Mouse (Mus musculus) spleen, adult 2 months (tissue): ENCODE data around the gene Gm26938. TPM values are rescaled to one million over a fixed set of nuclear protein-coding genes. Genes with fewer than 3 reads are reported as not detected.
A peak's percentile ranks its signal among the peaks of the same experiment; 100 is the strongest.

Experiments
- DNase-seq, 2 experiments: peaks; one replicate each; pipeline versions ENCODE4 v3.0.0 to v3.0.0-alpha.2; 2012 to 2021; ENCODE audit warnings: low spot score in 2 of 2, low read depth in 1 of 2
- H3K27ac ChIP-seq: fragments of 200-500 bp; 2 replicates; pipeline ENCODE4 v1.5.1; 2012; ENCODE audit warnings: low read length, inconsistent platforms; ENCODE audit not compliant: insufficient read depth
- H3K27me3 ChIP-seq: fragments of 200-500 bp; 2 replicates; pipeline ENCODE4 v1.6.1; 2012; ENCODE audit warnings: mild to moderate bottlenecking, moderate library complexity, low read length, inconsistent platforms; ENCODE audit not compliant: control insufficient read depth, insufficient read depth
- H3K36me3 ChIP-seq: fragments of 200-500 bp; 2 replicates; pipeline ENCODE4 v1.6.1; 2012; ENCODE audit warnings: mild to moderate bottlenecking, low read length, inconsistent platforms; ENCODE audit not compliant: control insufficient read depth, insufficient read depth
- H3K4me1 ChIP-seq: fragments of 200-500 bp; 2 replicates; pipeline ENCODE4 v1.6.1; 2011; ENCODE audit warnings: inconsistent platforms; ENCODE audit not compliant: control insufficient read depth, insufficient read depth, insufficient read length
- H3K4me3 ChIP-seq: fragments of 200-500 bp; 2 replicates; pipeline ENCODE4 v1.5.1; 2011; ENCODE audit warnings: mild to moderate bottlenecking, inconsistent platforms; ENCODE audit not compliant: insufficient read depth, insufficient read length; ENCODE audit errors: extremely low read depth
- CTCF ChIP-seq: fragments of 200-500 bp; IDR thresholded peaks from 2 replicates; pipeline ENCODE4 v1.5.1; 2011; ENCODE audit warnings: mild to moderate bottlenecking, inconsistent platforms; ENCODE audit not compliant: insufficient read depth, insufficient read length, insufficient replicate concordance; ENCODE audit errors: extremely low read depth
- POLR2A ChIP-seq: fragments of 200-500 bp; IDR thresholded peaks from 2 replicates; pipeline ENCODE4 v1.6.1; 2011; ENCODE audit warnings: low read depth, low read length, inconsistent platforms
- WGBS: fragments of 180-500 bp; shearing (Covaris S2); methylation state at CpG from one replicate; pipeline ENCODE4 v1.1.7; 2018; 5-methylcytosine and 5-hydroxymethylcytosine counted together
- polyA plus RNA-seq: library from polyadenylated mRNA; depleted of rRNA; stranded (reverse); fragments of >200 nt; gene quantifications from 2 replicates; pipeline ENCODE4 v1.2.3, GENCODE M21; 2012; rRNA removed

The Gm26938 gene
- polyA plus RNA-seq, 1 experiment: not detected

GRCm38 (mm10) chr5:139789466-139789865 is 36.7 kb downstream of the Gm26938 start:
- Histone ChIP-seq H3K4me3 (no peak overlapping the region), H3K4me1 (peaks cover 18% of the 10 kb centered on the region), H3K27me3 (no peaks in the 10 kb centered on the region), H3K36me3 (no peaks in the 10 kb centered on the region), H3K27ac (no peak overlapping the region)
- DNase-seq: no peak
- 38% methylated on average over 4 of the region's 4 CpGs for WGBS
- TF ChIP-seq CTCF (no peak), POLR2A (no peak)

- no peak for TF ChIP-seq CTCF
- no peak for TF ChIP-seq POLR2A
- no peaks in the 10 kb centered on the region for H3K27me3 ChIP-seq
- H3K4me3 ChIP-seq: no peak overlapping the region
- 59% methylated on average over 8 of the region's 8 CpGs for WGBS
- H3K36me3 ChIP-seq: no peaks in the 10 kb centered on the region
- peak in 1 of 2 experiments; percentile 46 for DNase-seq
- no peak overlapping the region for H3K27ac ChIP-seq
- no peaks in the 10 kb centered on the region for H3K4me1 ChIP-seq
Measured at GRCm38 (mm10) chr5:139781406-139781805, 44.8 kb downstream of the Gm26938 start.

GRCm38 (mm10) chr5:139776966-139777365 is 49.2 kb downstream of the Gm26938 start:
- Histone ChIP-seq H3K27me3 (no peaks in the 10 kb centered on the region), H3K4me1 (peaks cover 3% of the 10 kb centered on the region; the same call in 1 of the 2 replicates), H3K36me3 (peaks cover 7% of the 10 kb centered on the region), H3K4me3 (no peak overlapping the region), H3K27ac (no peak overlapping the region)
- DNase-seq: no peak
- WGBS: 17% methylated on average over 5 of the region's 5 CpGs
- no peak for TF ChIP-seq POLR2A
- TF ChIP-seq CTCF: no peak

GRCm38 (mm10) chr5:139775216-139775926 is 50.8 kb downstream of the Gm26938 start, which contains the start of gene Ints1:
Gene Ints1 (minus strand): TSS chr5:139775674.
- Histone ChIP-seq H3K4me1 (peaks cover 3% of the 10 kb centered on the region; the same call in 1 of the 2 replicates), H3K27me3 (no peaks in the 10 kb centered on the region), H3K36me3 (peaks cover 23% of the 10 kb centered on the region), H3K27ac (no peak within 1 kb of the TSS), H3K4me3 (peak within 1 kb of the TSS; percentile 82)
- WGBS: under 1% methylated on average over 55 of the region's 55 CpGs
- peak; percentile 87 to 95 for DNase-seq
- TF ChIP-seq POLR2A (peak; percentile 24; the same call in 1 of the 2 replicates), CTCF (peak; percentile 99)

- H3K4me3 ChIP-seq: no peak overlapping the region
- no peak overlapping the region for H3K27ac ChIP-seq
- no peaks in the 10 kb centered on the region for H3K27me3 ChIP-seq
- WGBS: 96% methylated on average over 8 of the region's 8 CpGs
- DNase-seq: no peak
- no peaks in the 10 kb centered on the region for H3K4me1 ChIP-seq
- H3K36me3 ChIP-seq: peaks cover 71% of the 10 kb centered on the region
- TF ChIP-seq POLR2A: no peak
- TF ChIP-seq CTCF: no peak
Measured at GRCm38 (mm10) chr5:139768216-139768615, 58.0 kb downstream of the Gm26938 start.

GRCm38 (mm10) chr5:139764296-139764695 is 61.9 kb downstream of the Gm26938 start:
- no peak for DNase-seq
- Histone ChIP-seq H3K27me3 (no peaks in the 10 kb centered on the region), H3K36me3 (peaks cover 76% of the 10 kb centered on the region), H3K4me1 (no peaks in the 10 kb centered on the region), H3K27ac (no peak overlapping the region), H3K4me3 (no peak overlapping the region)
- 87% methylated on average over 11 of the region's 11 CpGs for WGBS
- TF ChIP-seq CTCF: peak; percentile 60; the same call in 1 of the 2 replicates
- TF ChIP-seq POLR2A: no peak

- 94% methylated on average over 16 of the region's 16 CpGs for WGBS
- Histone ChIP-seq H3K36me3 (peaks cover 64% of the 10 kb centered on the region), H3K4me3 (no peak overlapping the region), H3K27ac (no peak overlapping the region), H3K27me3 (no peaks in the 10 kb centered on the region), H3K4me1 (no peaks in the 10 kb centered on the region)
- no peak for TF ChIP-seq POLR2A
- no peak for TF ChIP-seq CTCF
- no peak for DNase-seq
Measured at GRCm38 (mm10) chr5:139758096-139758495, 68.1 kb downstream of the Gm26938 start.

Other genes with a start within 250 kb of the Gm26938 start
- 7.0 and 7.6 TPM in 2 replicates for gene Micall2, start 90.1 kb downstream of the Gm26938 start, polyA plus RNA-seq
- gene Ints1, start 50.7 kb downstream of the Gm26938 start, polyA plus RNA-seq: 72.1 and 85.4 TPM in 2 replicates
- gene Mafk, start 34.9 kb downstream of the Gm26938 start, polyA plus RNA-seq: 26.8 and 29.7 TPM in 2 replicates
- 3.1 and 3.3 TPM in 2 replicates for gene Tmem184a, start 6.5 kb downstream of the Gm26938 start, polyA plus RNA-seq
- gene Psmg3, start 478 bp upstream of the Gm26938 start, polyA plus RNA-seq: 15.5 and 23.9 TPM in 2 replicates
- 0.20 and 0.40 TPM in 2 replicates for gene Elfn1, start 81.5 kb upstream of the Gm26938 start, polyA plus RNA-seq